Mouse (Mus musculus): ENCODE data around the gene Lrrc59. TPM values are rescaled to one million over a fixed set of nuclear protein-coding genes. Genes with fewer than 3 reads are reported as not detected.

Lrrc59 gene
- polyA plus RNA-seq, 1 experiment from 2014 or later = 153 TPM

GRCm38 (mm10) chr11:94601321-94602281, 28.0 kb upstream of the Lrrc59 start, which contains the start of gene Acsf2:
Gene Acsf2, minus strand, starts transcription at chr11:94601871.
- no peaks in the 10 kb centered on the region; the same call in 1 of the 2 replicates for H3K4me1 ChIP-seq (ENCODE audit: control insufficient read depth, insufficient read depth, low read depth, low read length)
- H3K27ac ChIP-seq (ENCODE audit: low read depth, low read length) = no peak within 1 kb of the TSS
- peak within 1 kb of the TSS; percentile 80 for H3K4me2 ChIP-seq (ENCODE audit: low read length)
- ATAC-seq = peak; percentile 88
- H3K9ac ChIP-seq (ENCODE audit: low read depth, low read length) = peak within 1 kb of the TSS; percentile 8
- no peaks in the 10 kb centered on the region for H3K27me3 ChIP-seq (replicated peaks; ENCODE audit: control insufficient read depth, insufficient read depth, low read length)
- H3K4me3 ChIP-seq (ENCODE audit: low read length) = peak within 1 kb of the TSS; percentile 41
- WGBS = 3% methylated on average over 50 of the region's 52 CpGs
- no peaks in the 10 kb centered on the region for H3K9me3 ChIP-seq (ENCODE audit: control insufficient read depth, low read length)
- no peaks in the 10 kb centered on the region for H3K36me3 ChIP-seq (ENCODE audit: control insufficient read depth, insufficient read depth, low read length)

- Histone ChIP-seq H3K4me1 (ENCODE audit: control insufficient read depth, insufficient read depth, low read depth, low read length) (no peaks in the 10 kb centered on the region; the same call in 1 of the 2 replicates), H3K9me3 (ENCODE audit: control insufficient read depth, low read length) (no peaks in the 10 kb centered on the region), H3K27ac (ENCODE audit: low read depth, low read length) (no peak overlapping the region), H3K4me3 (ENCODE audit: low read length) (no peak overlapping the region), H3K36me3 (ENCODE audit: control insufficient read depth, insufficient read depth, low read length) (no peaks in the 10 kb centered on the region), H3K27me3 (replicated peaks; ENCODE audit: control insufficient read depth, insufficient read depth, low read length) (no peaks in the 10 kb centered on the region), H3K9ac (ENCODE audit: low read depth, low read length) (no peak overlapping the region), H3K4me2 (ENCODE audit: low read length) (peak overlapping the region; percentile 80; the same call in 1 of the 2 replicates)
- ATAC-seq = no peak
- WGBS = 65% methylated on average over 11 of the region's 11 CpGs
Measured at GRCm38 (mm10) chr11:94602356-94602955, 27.1 kb upstream of the Lrrc59 start.

GRCm38 (mm10) chr11:94610744-94611740, 18.5 kb upstream of the Lrrc59 start:
- Histone ChIP-seq H3K27ac (ENCODE audit: low read depth, low read length) (no peak overlapping the region), H3K9me3 (ENCODE audit: control insufficient read depth, low read length) (no peaks in the 10 kb centered on the region), H3K9ac (ENCODE audit: low read depth, low read length) (no peak overlapping the region), H3K36me3 (ENCODE audit: control insufficient read depth, insufficient read depth, low read length) (no peaks in the 10 kb centered on the region), H3K4me1 (ENCODE audit: control insufficient read depth, insufficient read depth, low read depth, low read length) (no peaks in the 10 kb centered on the region), H3K4me2 (ENCODE audit: low read length) (no peak overlapping the region), H3K4me3 (ENCODE audit: low read length) (no peak overlapping the region), H3K27me3 (replicated peaks; ENCODE audit: control insufficient read depth, insufficient read depth, low read length) (no peaks in the 10 kb centered on the region)
- 58% methylated on average over 4 of the region's 4 CpGs for WGBS
- ATAC-seq = peak; percentile 85

- Histone ChIP-seq H3K4me2 (ENCODE audit: low read length) (no peak overlapping the region), H3K9me3 (ENCODE audit: control insufficient read depth, low read length) (no peaks in the 10 kb centered on the region), H3K27me3 (replicated peaks; ENCODE audit: control insufficient read depth, insufficient read depth, low read length) (no peaks in the 10 kb centered on the region), H3K4me1 (ENCODE audit: control insufficient read depth, insufficient read depth, low read depth, low read length) (no peaks in the 10 kb centered on the region), H3K27ac (ENCODE audit: low read depth, low read length) (no peak overlapping the region), H3K4me3 (ENCODE audit: low read length) (no peak overlapping the region), H3K36me3 (ENCODE audit: control insufficient read depth, insufficient read depth, low read length) (no peaks in the 10 kb centered on the region), H3K9ac (ENCODE audit: low read depth, low read length) (no peak overlapping the region)
- 78% methylated on average over 4 of the region's 4 CpGs for WGBS
- no peak for ATAC-seq
Measured at GRCm38 (mm10) chr11:94614603-94615002, 15.0 kb upstream of the Lrrc59 start.

GRCm38 (mm10) chr11:94615494-94615893, 14.1 kb upstream of the Lrrc59 start:
- Histone ChIP-seq H3K4me1 (ENCODE audit: control insufficient read depth, insufficient read depth, low read depth, low read length) (no peaks in the 10 kb centered on the region), H3K27ac (ENCODE audit: low read depth, low read length) (no peak overlapping the region), H3K9ac (ENCODE audit: low read depth, low read length) (no peak overlapping the region), H3K9me3 (ENCODE audit: control insufficient read depth, low read length) (no peaks in the 10 kb centered on the region), H3K27me3 (replicated peaks; ENCODE audit: control insufficient read depth, insufficient read depth, low read length) (no peaks in the 10 kb centered on the region), H3K4me2 (ENCODE audit: low read length) (no peak overlapping the region), H3K4me3 (ENCODE audit: low read length) (no peak overlapping the region), H3K36me3 (ENCODE audit: control insufficient read depth, insufficient read depth, low read length) (no peaks in the 10 kb centered on the region)
- 35% methylated on average over 4 of the region's 4 CpGs for WGBS
- no peak for ATAC-seq

- no peak overlapping the region for H3K27ac ChIP-seq (ENCODE audit: low read depth, low read length)
- WGBS = 86% methylated on average over 2 of the region's 2 CpGs
- no peaks in the 10 kb centered on the region for H3K9me3 ChIP-seq (ENCODE audit: control insufficient read depth, low read length)
- H3K4me1 ChIP-seq (ENCODE audit: control insufficient read depth, insufficient read depth, low read depth, low read length) = no peaks in the 10 kb centered on the region
- H3K4me2 ChIP-seq (ENCODE audit: low read length) = no peak overlapping the region
- H3K36me3 ChIP-seq (ENCODE audit: control insufficient read depth, insufficient read depth, low read length) = no peaks in the 10 kb centered on the region
- no peaks in the 10 kb centered on the region for H3K27me3 ChIP-seq (replicated peaks; ENCODE audit: control insufficient read depth, insufficient read depth, low read length)
- no peak overlapping the region for H3K4me3 ChIP-seq (ENCODE audit: low read length)
- ATAC-seq = no peak
- H3K9ac ChIP-seq (ENCODE audit: low read depth, low read length) = no peak overlapping the region
Measured at GRCm38 (mm10) chr11:94617646-94618045, 11.9 kb upstream of the Lrrc59 start.

- Histone ChIP-seq H3K36me3 (ENCODE audit: control insufficient read depth, insufficient read depth, low read length) (no peaks in the 10 kb centered on the region), H3K9ac (ENCODE audit: low read depth, low read length) (no peak overlapping the region), H3K27ac (ENCODE audit: low read depth, low read length) (no peak overlapping the region), H3K27me3 (replicated peaks; ENCODE audit: control insufficient read depth, insufficient read depth, low read length) (no peaks in the 10 kb centered on the region), H3K9me3 (ENCODE audit: control insufficient read depth, low read length) (no peaks in the 10 kb centered on the region), H3K4me2 (ENCODE audit: low read length) (no peak overlapping the region), H3K4me3 (ENCODE audit: low read length) (no peak overlapping the region), H3K4me1 (ENCODE audit: control insufficient read depth, insufficient read depth, low read depth, low read length) (no peaks in the 10 kb centered on the region)
- 45% methylated on average over 6 of the region's 6 CpGs for WGBS
- ATAC-seq = no peak
Measured at GRCm38 (mm10) chr11:94620766-94621457, 8.7 kb upstream of the Lrrc59 start.

GRCm38 (mm10) chr11:94621458-94621852, 8.1 kb upstream of the Lrrc59 start:
- Histone ChIP-seq H3K9ac (ENCODE audit: low read depth, low read length) (no peak overlapping the region), H3K27me3 (replicated peaks; ENCODE audit: control insufficient read depth, insufficient read depth, low read length) (no peaks in the 10 kb centered on the region), H3K9me3 (ENCODE audit: control insufficient read depth, low read length) (no peaks in the 10 kb centered on the region), H3K4me3 (ENCODE audit: low read length) (no peak overlapping the region), H3K36me3 (ENCODE audit: control insufficient read depth, insufficient read depth, low read length) (no peaks in the 10 kb centered on the region), H3K4me2 (ENCODE audit: low read length) (no peak overlapping the region), H3K4me1 (ENCODE audit: control insufficient read depth, insufficient read depth, low read depth, low read length) (no peaks in the 10 kb centered on the region), H3K27ac (ENCODE audit: low read depth, low read length) (no peak overlapping the region)
- ATAC-seq = no peak
